Mouse (Mus musculus) E14TG2a.4 (cell line): ENCODE data around the gene Brca1.

Experiments used
- CTCF ChIP-seq: conservative IDR thresholded peaks from 2 replicates; pipeline ENCODE4 v1.5.1; 2014; ENCODE audit warnings: low read length
- NANOG ChIP-seq: IDR thresholded peaks from 2 replicates; pipeline ENCODE4 v1.6.1; 2014; ENCODE audit warnings: borderline replicate concordance, low read length, mixed read lengths

- TF ChIP-seq CTCF: no peak
- TF ChIP-seq NANOG: no peak
Observed at GRCm38 (mm10) chr11:101455627-101456026, 96.1 kb downstream of the Brca1 start.
